26 mouse cellular contexts compared by ENCODE assay signal in genomic region chr2:30937731-30938130, GRCm38 (mm10). TPM values are rescaled to one million over a fixed set of nuclear protein-coding genes. Genes with fewer than 3 reads are reported as not detected.
DNase-seq lines count a peak whose midpoint lies in the region; TF ChIP-seq lines count a peak whose summit lies in the region.
"Had no signal": no experiment of that assay in that cellular context is flagged by ENCODE, and none has a peak within 500 bp of the region (broad histone marks: within the 10 kb centered on the region; RNA-seq: fewer than 3 reads in every experiment).

No protein-coding gene starts in this region.

- H3K9me3 ChIP-seq in ES-Bruce4 (replicated peaks; ENCODE audit: control insufficient read depth, insufficient read depth, low read length, poor library complexity, severe bottlenecking) (no peaks in the 10 kb centered on the region), ES-E14 (ENCODE audit: control insufficient read depth, insufficient read depth, low read depth, low read length) (no peaks in the 10 kb centered on the region)
- H3K9me3 ChIP-seq: embryonic facial prominence, embryonic 12.5 days; embryonic facial prominence, embryonic 15.5 days; G1E; heart, embryonic 12.5 days; heart, embryonic 15.5 days; hindbrain, embryonic 10.5 days; hindbrain, embryonic 13.5 days had no signal

- H3K4me3 ChIP-seq in ES-Bruce4 (ENCODE audit: low read depth, low read length) (peak overlapping the region; percentile 73), ES-E14 (ENCODE audit: insufficient read depth in 1 of 2, low read depth in 1 of 2, low read length in 2 of 2, poor library complexity in 1 of 2, severe bottlenecking in 1 of 2) (peak overlapping the region; percentile 1 to 64; a peak in 1 of 4 replicates)
- H3K4me3 ChIP-seq: embryonic facial prominence, embryonic 12.5 days; embryonic facial prominence, embryonic 15.5 days; heart, embryonic 12.5 days; heart, embryonic 15.5 days; hindbrain, embryonic 10.5 days; hindbrain, embryonic 13.5 days had no signal

- H3K9ac ChIP-seq in ES-Bruce4 (ENCODE audit: low read depth, poor library complexity, severe bottlenecking) (peak overlapping the region; percentile 6; the same call in 1 of the 2 replicates), ES-E14 (ENCODE audit: insufficient read depth, low read depth, low read length, poor library complexity, severe bottlenecking) (no peak overlapping the region)
- H3K9ac ChIP-seq: embryonic facial prominence, embryonic 12.5 days; embryonic facial prominence, embryonic 15.5 days; forebrain, postnatal 0 days; heart, embryonic 12.5 days; heart, embryonic 15.5 days; hindbrain, embryonic 13.5 days had no signal

- peak; percentile 41 for DNase-seq in lung, postnatal 10 days
- DNase-seq in lung, postnatal 14 days: no peak
- no peak for DNase-seq in ES-E14 (ENCODE audit: low read depth, low spot score)
- no peak for DNase-seq in thymus, postnatal 36 days
- no peak for DNase-seq in gastrocnemius, adult 18-20 months (ENCODE audit: low spot score)
- DNase-seq: adrenal gland, adult 2 months; adrenal gland, postnatal 14 days; cerebellum, adult 11 months; cerebellum, adult 2 months; cerebellum, adult 9-11 months; cerebellum, postnatal 25 days; forebrain, postnatal 0 days; gastrocnemius, postnatal 25 days; heart, adult 18-20 months; heart, postnatal 10 days; heart, postnatal 36 days had no signal

- no peak for TF ChIP-seq CTCF in ES-Bruce4 (IDR thresholded peaks at IDR 0.05; ENCODE audit: low read depth, low read length)

- no peaks in the 10 kb centered on the region; the same call in 1 of the 2 replicates for H3K36me3 ChIP-seq in ES-Bruce4 (ENCODE audit: control insufficient read depth, insufficient read depth, low read length, poor library complexity, severe bottlenecking)
- H3K36me3 ChIP-seq in ES-E14 (ENCODE audit: control insufficient read depth, insufficient read depth, low read length, poor library complexity, severe bottlenecking): no peaks in the 10 kb centered on the region
- H3K36me3 ChIP-seq: embryonic facial prominence, embryonic 12.5 days; embryonic facial prominence, embryonic 15.5 days; G1E; heart, embryonic 12.5 days; heart, embryonic 15.5 days; hindbrain, embryonic 10.5 days; hindbrain, embryonic 13.5 days had no signal

- no peaks in the 10 kb centered on the region for H3K27me3 ChIP-seq in ES-Bruce4 (ENCODE audit: control insufficient read depth, insufficient read depth, low read length, poor library complexity, severe bottlenecking)
- H3K27me3 ChIP-seq: embryonic facial prominence, embryonic 12.5 days; embryonic facial prominence, embryonic 15.5 days; heart, embryonic 12.5 days; heart, embryonic 15.5 days; Patski had no signal

- in situ Hi-C loops in ES-E14 (cut with MboI; ENCODE audit: low sequenced_read_pairs in 2 of 2, unreplicated experiment in 2 of 2): no loop called here

- H3K27ac ChIP-seq in ES-Bruce4 (ENCODE audit: insufficient read depth, low read length) (peak overlapping the region; percentile 92), ES-E14 (ENCODE audit: insufficient read depth, low read depth, low read length, poor library complexity, severe bottlenecking) (peak overlapping the region; percentile 97; the same call in 1 of the 2 replicates)
- H3K27ac ChIP-seq: embryonic facial prominence, embryonic 12.5 days; embryonic facial prominence, embryonic 15.5 days; heart, embryonic 15.5 days; hindbrain, embryonic 10.5 days; hindbrain, embryonic 13.5 days had no signal

- peaks cover 6% of the 10 kb centered on the region for H3K4me1 ChIP-seq in ES-Bruce4 (ENCODE audit: control insufficient read depth, insufficient read depth, low read length)
- H3K4me1 ChIP-seq in ES-E14 (ENCODE audit: control insufficient read depth in 2 of 2, insufficient read depth in 2 of 2, low read length in 2 of 2, poor library complexity in 1 of 2): peaks cover 0 to 8% of the 10 kb centered on the region in 2 experiments; a peak in 2 of 4 replicates
- H3K4me1 ChIP-seq: embryonic facial prominence, embryonic 12.5 days; heart, embryonic 15.5 days; hindbrain, embryonic 13.5 days had no signal

- no peak for TF ChIP-seq POLR2A in ES-Bruce4 (IDR thresholded peaks at IDR 0.05; ENCODE audit: insufficient read depth, low read length)

- peak; percentile 57; the same call in 1 of the 2 replicates for TF ChIP-seq EP300 in ES-Bruce4 (IDR thresholded peaks at IDR 0.05; ENCODE audit: insufficient read depth, low read depth, low read length)

TF ChIP-seq in ES-E14, 5 proteins besides CTCF, POLR2A, EP300 and RAD21:
- TF ChIP-seq ZNF384 (IDR thresholded peaks at IDR 0.05; ENCODE audit: low read depth, low read length) (no peak), HCFC1 (IDR thresholded peaks at IDR 0.05; ENCODE audit: borderline replicate concordance, insufficient read depth, low read length) (no peak), MAFK (IDR thresholded peaks at IDR 0.05; ENCODE audit: insufficient read depth, low read depth, low read length) (no peak), CHD2 (IDR thresholded peaks at IDR 0.05; ENCODE audit: low read depth, low read length) (no peak), ZC3H11A (IDR thresholded peaks at IDR 0.05; ENCODE audit: borderline replicate concordance, low read depth, low read length) (no peak)

RNA-seq across cellular contexts. Expression of gene Ptges, which starts 8.1 kb away (rescaled TPM):
- 8.7 and 9.4 TPM in 2 replicates for polyA plus RNA-seq in ES-Bruce4 (2011; ENCODE audit: insufficient read depth, insufficient read length, low read depth, missing spikeins)
- total RNA-seq in ES-E14 (2012; rRNA removed): 25.5 and 30.3 TPM in 2 replicates
- 1 to 10 TPM; 2.9 to 4.0 TPM for total RNA-seq in gastrocnemius, adult 18-20 months (2021)
- total RNA-seq: common myeloid progenitor, adult 5-6 weeks had no signal
- polyA plus RNA-seq: G1E had no signal

RNA-seq across cellular contexts. Expression of gene Tor1b, which starts 15.0 kb away (rescaled TPM):
- 21.7 and 22.3 TPM in 2 replicates for polyA plus RNA-seq in ES-Bruce4 (2011; ENCODE audit: insufficient read depth, insufficient read length, low read depth, missing spikeins)
- total RNA-seq in ES-E14 (2012; rRNA removed): 67.8 and 73.5 TPM in 2 replicates
- total RNA-seq in gastrocnemius, adult 18-20 months (2021): 10 to 100 TPM; 21.7 to 24.6 TPM

RNA-seq across cellular contexts. Expression of gene Tor1a, which starts 30.0 kb away (rescaled TPM):
- polyA plus RNA-seq in ES-Bruce4 (2011; ENCODE audit: insufficient read depth, insufficient read length, low read depth, missing spikeins): 27.5 and 31.0 TPM in 2 replicates
- 73.6 and 93.0 TPM in 2 replicates for total RNA-seq in ES-E14 (2012; rRNA removed)
- total RNA-seq in gastrocnemius, adult 18-20 months (2021): 1 to 10 TPM; 6.4 to 7.1 TPM

RNA-seq across cellular contexts. Expression of gene BC005624, which starts 44.3 kb away (rescaled TPM):
- polyA plus RNA-seq in ES-Bruce4 (2011; ENCODE audit: insufficient read depth, insufficient read length, low read depth, missing spikeins): 30.9 and 43.6 TPM in 2 replicates
- total RNA-seq in ES-E14 (2012; rRNA removed): 36.6 and 48.8 TPM in 2 replicates
- total RNA-seq in gastrocnemius, adult 18-20 months (2021): 10 to 100 TPM; 27.0 to 31.3 TPM

RNA-seq across cellular contexts. Expression of gene Usp20, which starts 44.3 kb away (rescaled TPM):
- polyA plus RNA-seq in ES-Bruce4 (2011; ENCODE audit: insufficient read depth, insufficient read length, low read depth, missing spikeins): 7.2 and 10.5 TPM in 2 replicates
- 8.5 and 12.8 TPM in 2 replicates for total RNA-seq in ES-E14 (2012; rRNA removed)
- 10 to 100 TPM; 12.0 to 12.1 TPM for total RNA-seq in gastrocnemius, adult 18-20 months (2021)
